Mouse (Mus musculus) embryonic fibroblast, embryonic 13.5 days (primary cell): Measurements from ENCODE around the gene Camk2d.

Source experiments
- CTCF ChIP-seq: IDR thresholded peaks from 2 replicates; pipeline ENCODE4 v1.5.1; 2011; ENCODE audit warnings: mild to moderate bottlenecking, control low read depth, low read length, moderate library complexity, borderline replicate concordance; ENCODE audit not compliant: insufficient read depth
- POLR2A ChIP-seq: IDR thresholded peaks from 2 replicates; pipeline ENCODE4 v1.6.1; 2011; ENCODE audit warnings: low read depth, mild to moderate bottlenecking, control low read depth, low read length, moderate library complexity

GRCm38 (mm10) chr3:126629040-126629439 lies 32.9 kb downstream of the Camk2d start:
- no peak for TF ChIP-seq POLR2A
- no peak for TF ChIP-seq CTCF
